Mouse (Mus musculus) CH12.LX (cell line): Measurements from ENCODE around the gene Sim2. TPM values are rescaled to one million over a fixed set of nuclear protein-coding genes. Genes with fewer than 3 reads are reported as not detected.

Experiments used
- DNase-seq: peaks from one replicate; pipeline ENCODE4 v3.0.0-alpha.2; 2013; ENCODE audit errors: extremely low read depth
- H3K27ac ChIP-seq: 2 replicates; pipeline ENCODE4 v1.5.1; 2012; ENCODE audit warnings: low read depth, mild to moderate bottlenecking, control low read depth, moderate library complexity; ENCODE audit not compliant: insufficient read depth
- H3K27me3 ChIP-seq: replicated peaks from 2 replicates; pipeline ENCODE3; 2012; ENCODE audit warnings: inconsistent platforms
- H3K36me3 ChIP-seq, 2 experiments: replicated peaks in 1 of 2; 2 replicates each; pipeline versions ENCODE3 to v1.6.1; 2012; ENCODE audit warnings: inconsistent platforms in 1 of 2, low read length in 1 of 2, mild to moderate bottlenecking in 1 of 2, mixed read lengths in 1 of 2, moderate library complexity in 1 of 2; ENCODE audit not compliant: control insufficient read depth in 1 of 2, insufficient read depth in 1 of 2
- H3K4me1 ChIP-seq, 2 experiments: 2 replicates each; pipeline ENCODE4 v1.6.1; 2012; ENCODE audit warnings: inconsistent platforms in 1 of 2, moderate library complexity in 1 of 2; ENCODE audit not compliant: insufficient read depth in 2 of 2, control insufficient read depth in 1 of 2
- H3K4me2 ChIP-seq: 2 replicates; pipeline ENCODE4 v1.6.1; 2012; ENCODE audit warnings: low read depth, mild to moderate bottlenecking, control low read depth; ENCODE audit not compliant: poor library complexity, insufficient read depth, severe bottlenecking
- H3K4me3 ChIP-seq, 3 experiments: fragments of 150-350 bp in 1 of 3; sonication (generic) in 1 of 3; replicated peaks in 1 of 3; 2 replicates each; pipeline versions ENCODE3 to v1.5.1; 2011 to 2012; ENCODE audit warnings: low read depth in 2 of 3, low read length in 2 of 3, mild to moderate bottlenecking in 2 of 3, moderate library complexity in 2 of 3, control low read depth in 1 of 3, improper control_type of control experiment in 1 of 3, inconsistent platforms in 1 of 3, mixed read lengths in 1 of 3; ENCODE audit not compliant: poor library complexity in 1 of 3
- H3K79me2 ChIP-seq: replicated peaks from 2 replicates; pipeline ENCODE4 v1.6.1; 2012; ENCODE audit warnings: mild to moderate bottlenecking, moderate library complexity; ENCODE audit not compliant: control insufficient read depth, poor library complexity, insufficient read depth, severe bottlenecking; ENCODE audit errors: extremely low read depth
- H3K9ac ChIP-seq: 2 replicates; pipeline ENCODE4 v1.6.1; 2012; ENCODE audit warnings: low read depth, mild to moderate bottlenecking, control low read depth, moderate library complexity; ENCODE audit not compliant: insufficient read depth
- H3K9me3 ChIP-seq: replicated peaks from 2 replicates; pipeline ENCODE3; 2012; ENCODE audit warnings: low read length, inconsistent platforms, mixed read lengths
- BHLHE40 ChIP-seq: IDR thresholded peaks from 2 replicates; pipeline ENCODE4 v1.6.1; 2011; ENCODE audit warnings: mild to moderate bottlenecking, low read depth, low read length, improper control_type of control experiment
- CHD2 ChIP-seq: IDR thresholded peaks from 2 replicates; pipeline ENCODE4 v1.6.1; 2011; ENCODE audit warnings: low read length, improper control_type of control experiment
- CTCF ChIP-seq, 2 experiments: IDR thresholded peaks in 1 of 2; conservative IDR thresholded peaks in 1 of 2; 2 replicates each; pipeline ENCODE4 v1.5.1; 2011 to 2012; ENCODE audit warnings: low read depth in 2 of 2, low read length in 2 of 2, improper control_type of control experiment in 1 of 2, inconsistent platforms in 1 of 2, mild to moderate bottlenecking in 1 of 2, moderate library complexity in 1 of 2
- JUN ChIP-seq: IDR thresholded peaks from 2 replicates; pipeline ENCODE4 v1.6.1; 2011; ENCODE audit warnings: low read depth, mild to moderate bottlenecking, low read length, improper control_type of control experiment, moderate library complexity; ENCODE audit not compliant: insufficient read depth
- MAX ChIP-seq: IDR thresholded peaks from 2 replicates; pipeline ENCODE4 v1.6.1; 2011; ENCODE audit warnings: low read length, improper control_type of control experiment
- PAX5 ChIP-seq: IDR thresholded peaks from 2 replicates; pipeline ENCODE4 v1.6.1; 2012; ENCODE audit warnings: low read length, inconsistent platforms, mixed read lengths
- POLR2A ChIP-seq: IDR thresholded peaks from 2 replicates; pipeline ENCODE4 v1.6.1; 2011; ENCODE audit warnings: low read depth, mild to moderate bottlenecking, improper control_type of control experiment, low read length
- POLR2AphosphoS2 ChIP-seq: IDR thresholded peaks from 2 replicates; pipeline ENCODE4 v1.6.1; 2011; ENCODE audit warnings: low read depth, low read length, improper control_type of control experiment
- TBP ChIP-seq: conservative IDR thresholded peaks from 2 replicates; pipeline ENCODE4 v1.6.1; 2011; ENCODE audit warnings: low read depth, low read length, improper control_type of control experiment
- TCF12 ChIP-seq: IDR thresholded peaks from 2 replicates; pipeline ENCODE4 v1.6.1; 2014; ENCODE audit warnings: low read depth, mild to moderate bottlenecking, inconsistent platforms, low read length, improper control_type of control experiment
- ZC3H11A ChIP-seq: IDR thresholded peaks from 2 replicates; pipeline ENCODE4 v1.6.1; 2012; ENCODE audit warnings: low read depth, mild to moderate bottlenecking, inconsistent platforms, low read length, improper control_type of control experiment
- ZNF384 ChIP-seq: IDR thresholded peaks from 2 replicates; pipeline ENCODE4 v1.6.1; 2012; ENCODE audit warnings: low read depth, low read length, improper control_type of control experiment, inconsistent platforms
- dilution Hi-C: fragments of 300-500 bp; cut with MboI; formaldehyde crosslinking; loops from 2 replicates; pipeline ENCODE4 v1.14.3; 2020; ENCODE audit warnings: low sequenced_read_pairs; ENCODE audit not compliant: extremely low pct_unique_long_range_greater_than_20kb, extremely low pct_ligation_motif_present
- in situ Hi-C: fragments of 300-500 bp; cut with MboI; formaldehyde crosslinking; loops from 3 replicates; pipeline ENCODE4 v1.14.3; 2019; ENCODE audit warnings: low sequenced_read_pairs, low pct_ligation_motif_present, low pct_unique_long_range_greater_than_20kb, mixed read lengths
- polyA plus RNA-seq: library from polyadenylated mRNA; unstranded; fragments of >175 nt; gene quantifications from 2 replicates; pipeline ENCODE4 v1.2.1, GENCODE M21; 2012; ENCODE audit warnings: low read depth; ENCODE audit not compliant: insufficient read length
- total RNA-seq, 2 experiments: library from RNA; depleted of rRNA; stranded (reverse); fragments of 300-350 nt in 1 of 2; fragments of >200 nt in 1 of 2; gene quantifications; 2 replicates each; pipeline ENCODE4 v1.2.3; 2012 to 2014

The Sim2 gene
- total and polyA plus RNA-seq, 3 experiments: not detected

DNA sequence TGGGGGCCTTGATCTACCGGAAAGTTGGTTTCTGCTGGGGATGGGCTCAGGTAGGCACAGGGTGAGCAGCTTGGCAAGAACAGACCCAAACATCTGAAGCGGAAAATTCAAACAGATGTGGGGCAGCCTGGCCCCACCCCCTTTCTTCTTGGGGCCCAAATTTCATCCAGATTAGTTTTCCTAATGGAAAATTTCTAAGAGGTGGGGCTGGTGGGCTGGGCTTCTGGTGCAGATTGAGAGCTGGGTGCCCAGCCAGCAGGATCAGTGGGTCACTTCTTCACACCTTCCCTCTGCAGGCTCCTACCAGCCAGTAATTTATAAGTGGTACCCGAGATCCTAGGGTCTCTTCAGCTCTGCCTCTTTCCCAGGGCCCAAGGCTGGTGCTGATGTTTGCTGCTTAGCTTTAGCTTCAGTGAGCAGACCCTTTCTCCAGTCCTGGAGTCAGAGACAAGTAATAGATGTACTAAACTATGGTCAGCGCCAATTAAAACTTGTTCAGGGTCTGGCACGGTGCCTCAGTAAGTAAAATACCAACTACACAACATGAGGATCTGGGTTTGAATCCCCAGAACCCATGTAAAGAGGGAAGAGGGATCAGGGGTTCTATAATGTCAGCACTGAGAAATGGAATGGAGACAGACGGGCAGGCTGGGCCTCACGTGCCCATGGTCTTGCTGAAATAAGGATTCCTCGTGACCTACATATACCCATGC, 2.6 kb upstream of the Sim2 start:
- H3K27me3 ChIP-seq: no peaks in the 10 kb centered on the region
- H3K79me2 ChIP-seq: no peaks in the 10 kb centered on the region
- H3K27ac ChIP-seq: no peak overlapping the region
- H3K36me3 ChIP-seq: no peaks in the 10 kb centered on the region
- in situ Hi-C loops: no loop called here
- H3K4me2 ChIP-seq: no peak overlapping the region
- no peak overlapping the region for H3K9ac ChIP-seq
- no peak for TF ChIP-seq ZC3H11A
- TF ChIP-seq, all 38 proteins: peak for 0
- no peak for DNase-seq
- Histone ChIP-seq H3K4me1 (peaks cover 0 to 6% of the 10 kb centered on the region in 2 experiments; a peak in 2 of 4 replicates), H3K4me3 (no peak overlapping the region), H3K9me3 (peaks cover 36% of the 10 kb centered on the region)
- dilution Hi-C loops: no loop called here

DNA sequence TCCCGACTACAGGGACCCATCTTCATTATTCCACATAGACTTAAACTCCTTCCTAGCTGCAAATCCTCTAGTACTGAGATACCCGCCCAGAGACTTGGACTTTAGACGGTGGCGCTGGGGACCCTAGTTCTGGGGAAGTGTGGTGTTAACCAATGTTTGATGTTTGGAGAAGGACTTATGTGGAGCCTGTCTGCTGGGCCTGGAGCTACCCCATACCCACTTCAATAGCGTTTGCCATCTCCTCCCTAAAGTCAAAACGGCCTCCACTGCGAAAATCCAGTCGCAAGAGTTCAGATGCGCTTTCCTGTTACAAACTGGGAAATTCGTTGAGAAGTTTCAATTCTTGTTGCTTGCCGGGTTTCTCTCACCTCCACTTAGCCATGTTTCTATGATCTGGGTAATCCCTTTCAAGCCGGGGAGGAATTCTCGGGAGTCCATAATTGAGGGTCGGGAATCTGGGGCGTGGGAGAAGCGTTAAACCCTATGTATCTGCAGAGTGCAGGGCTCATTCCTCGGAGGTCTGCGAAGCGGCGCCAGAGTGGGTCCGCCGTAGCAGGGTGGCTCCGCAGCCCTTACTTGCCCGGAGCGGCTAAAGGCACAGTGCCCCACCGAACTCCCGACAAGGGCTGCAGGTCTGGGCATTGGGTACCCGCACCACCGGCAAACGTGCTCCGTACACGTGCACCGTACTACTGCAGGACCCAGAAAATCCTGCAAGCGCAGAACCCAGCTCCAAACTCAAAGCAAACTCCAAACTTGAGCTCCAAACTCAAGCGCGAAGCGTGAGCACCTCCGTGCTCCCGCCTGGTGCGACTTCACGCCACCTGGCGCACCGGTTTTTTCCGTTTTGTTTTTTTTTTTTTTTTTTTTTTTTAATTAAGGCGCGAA, 1.5 kb upstream of the Sim2 start:
- no peak overlapping the region for H3K27ac ChIP-seq
- no peak overlapping the region for H3K4me3 ChIP-seq
- peaks cover 38% of the 10 kb centered on the region for H3K9me3 ChIP-seq
- dilution Hi-C loops (no loop called here), in situ Hi-C loops (no loop called here)
- peaks cover 0 to 6% of the 10 kb centered on the region in 2 experiments; a peak in 2 of 4 replicates for H3K4me1 ChIP-seq
- H3K9ac ChIP-seq: no peak overlapping the region
- TF ChIP-seq PAX5 (no peak), ZNF384 (no peak), JUN (no peak), CTCF (conservative IDR thresholded peaks at IDR 0.05 in 1 of 2, IDR thresholded peaks at IDR 0.05 in 1 of 2; ENCODE audit: low read depth in 2 of 2, low read length in 2 of 2) (no peak), BHLHE40 (no peak), POLR2A (no peak), ZC3H11A (no peak), POLR2AphosphoS2 (no peak), CHD2 (no peak), TBP (no peak), TCF12 (no peak), MAX (no peak)
- H3K27me3 ChIP-seq: no peaks in the 10 kb centered on the region
- no peaks in the 10 kb centered on the region for H3K36me3 ChIP-seq
- H3K79me2 ChIP-seq: no peaks in the 10 kb centered on the region
- no peak overlapping the region for H3K4me2 ChIP-seq
- no peak for DNase-seq
